Mouse (Mus musculus) thymus, postnatal 25 days (tissue): ENCODE measurements around the gene Gm10681.
"Not testable (repeated sequence)": the region's sequence is repeated elsewhere in the genome, so short reads cannot be mapped to it uniquely, and the experiment has no call there.

Experiments
- DNase-seq: peaks from one replicate; pipeline ENCODE4 v3.0.0; 2022

Gene Gm10681

DNA sequence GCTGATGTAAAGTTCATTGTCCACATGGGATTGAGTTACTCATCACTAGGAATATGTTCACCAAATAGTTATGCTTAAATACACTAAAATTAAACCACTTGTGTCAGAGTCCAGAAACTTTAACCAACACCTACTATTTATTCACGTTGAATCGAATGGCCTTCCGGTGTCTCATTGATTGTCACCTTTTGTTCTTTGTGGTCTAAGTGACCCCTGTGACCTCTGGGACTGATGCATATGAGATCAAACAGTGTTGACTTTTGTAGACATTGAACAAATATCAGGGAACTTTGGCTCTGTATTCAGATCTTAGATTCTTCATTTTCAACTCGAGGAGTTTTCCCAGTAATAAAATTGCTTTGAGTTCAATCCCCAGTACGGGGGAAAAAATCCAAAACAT lies 81.4 kb downstream of the Gm10681 start:
- not testable (repeated sequence) for DNase-seq
